In genomic region chr6:125146797-125147196, GRCm38 (mm10) we compare ENCODE assay signal across 8 mouse cellular contexts. TPM values are rescaled to one million over a fixed set of nuclear protein-coding genes. Genes with fewer than 3 reads are reported as not detected.
DNase-seq lines count a peak whose midpoint lies in the region; ATAC-seq lines count a peak whose summit lies in the region.

No protein-coding gene starts in this region.

- H3K36me3 ChIP-seq in heart, embryonic 14.5 days (ENCODE audit: control insufficient read depth, insufficient read depth, low read length) = peaks cover 37% of the 10 kb centered on the region
- H3K36me3 ChIP-seq in limb, embryonic 10.5 days = peaks cover 74% of the 10 kb centered on the region
- H3K36me3 ChIP-seq in midbrain, embryonic 15.5 days (replicated peaks) = peaks cover 15% of the 10 kb centered on the region

- H3K27me3 ChIP-seq in heart, embryonic 14.5 days (ENCODE audit: control insufficient read depth, insufficient read depth, low read length) = no peaks in the 10 kb centered on the region
- H3K27me3 ChIP-seq in limb, embryonic 10.5 days (ENCODE audit: low read depth, poor library complexity, severe bottlenecking) = no peaks in the 10 kb centered on the region
- no peaks in the 10 kb centered on the region for H3K27me3 ChIP-seq in midbrain, embryonic 15.5 days (replicated peaks)

- no peaks in the 10 kb centered on the region for H3K9me3 ChIP-seq in heart, embryonic 14.5 days (ENCODE audit: control insufficient read depth, low read length)
- H3K9me3 ChIP-seq in limb, embryonic 10.5 days (replicated peaks) = no peaks in the 10 kb centered on the region
- H3K9me3 ChIP-seq in midbrain, embryonic 15.5 days = no peaks in the 10 kb centered on the region

- peak overlapping the region; percentile 87 for H3K4me2 ChIP-seq in heart, embryonic 14.5 days (ENCODE audit: low read length)
- peak overlapping the region; percentile 96 for H3K4me2 ChIP-seq in midbrain, embryonic 15.5 days

- H3K9ac ChIP-seq in heart, embryonic 14.5 days (ENCODE audit: low read length) = peak overlapping the region; percentile 70
- 0 out of 2 replicates have a peak overlapping the region, but pooled peaks have one; percentile 32 for H3K9ac ChIP-seq in midbrain, embryonic 15.5 days

- ATAC-seq in heart, embryonic 14.5 days (ENCODE audit: insufficient number of reproducible peaks, insufficient read depth, low FRiP score, low read depth) = no peak
- ATAC-seq in midbrain, embryonic 15.5 days (replicated peaks) = no peak

- H3K4me1 ChIP-seq in heart, embryonic 14.5 days (ENCODE audit: control insufficient read depth in 2 of 2, insufficient read depth in 2 of 2, low read length in 2 of 2) = peaks cover 36 to 52% of the 10 kb centered on the region in 2 experiments
- H3K4me1 ChIP-seq in limb, embryonic 10.5 days = peaks cover 57% of the 10 kb centered on the region
- H3K4me1 ChIP-seq in midbrain, embryonic 15.5 days = peaks cover 48% of the 10 kb centered on the region

- peak overlapping the region; percentile 2 to 6; a peak in 1 of 4 replicates for H3K4me3 ChIP-seq in heart, embryonic 14.5 days (ENCODE audit: control insufficient read depth in 1 of 2, insufficient read depth in 1 of 2, low read depth in 1 of 2, low read length in 2 of 2)
- peak overlapping the region; percentile 81 for H3K4me3 ChIP-seq in limb, embryonic 10.5 days
- H3K4me3 ChIP-seq in midbrain, embryonic 15.5 days = peak overlapping the region; percentile 82

- peak overlapping the region; percentile 17 to 95; a peak in 2 of 4 replicates for H3K27ac ChIP-seq in heart, embryonic 14.5 days (replicated peaks in 1 of 2; ENCODE audit: control insufficient read depth in 1 of 2, insufficient read depth in 1 of 2, low read depth in 2 of 2, low read length in 2 of 2)
- H3K27ac ChIP-seq in limb, embryonic 10.5 days = peak overlapping the region; percentile 47; the same call in 1 of the 2 replicates
- no peak overlapping the region for H3K27ac ChIP-seq in midbrain, embryonic 15.5 days

- peak; percentile 45 for DNase-seq in left cerebral cortex, postnatal 4 days
- no peak for DNase-seq in left cerebral cortex, postnatal 36 days (ENCODE audit: low spot score in 2 of 2)
- peak; percentile 45 to 60 for DNase-seq in cerebellum, postnatal 25 days
- no peak for DNase-seq in limb, embryonic 10.5 days (ENCODE audit: low spot score)
- DNase-seq in thymus, postnatal 10 days (ENCODE audit: low spot score in 2 of 2) = no peak
- no peak for DNase-seq in ovary, postnatal 14 days (ENCODE audit: low spot score)

- WGBS in heart, embryonic 14.5 days = 41% methylated on average over 4 of the region's 4 CpGs
- WGBS in limb, embryonic 10.5 days = 90% methylated on average over 4 of the region's 4 CpGs
- 76% methylated on average over 4 of the region's 4 CpGs for WGBS in midbrain, embryonic 15.5 days

- intact Hi-C loops in left cerebral cortex, postnatal 4 days (cut with DNase I) = loop anchor here (5.0 kb wide), 1 partner anchor 121 kb away; no protein-coding TSS in a partner anchor
- intact Hi-C loops in left cerebral cortex, postnatal 36 days (cut with DNase I) = loop anchor here (2.0 to 5.0 kb wide), 2 partner anchors 14 to 126 kb away; no protein-coding TSS in a partner anchor

RNA-seq across cellular contexts. Expression of gene Iffo1, which starts 1.8 kb away (rescaled TPM):
- total RNA-seq in left cerebral cortex, postnatal 4 days (2021) = 10 to 100 TPM; 27.0 to 28.3 TPM
- 10 to 100 TPM; 63.0 to 67.2 TPM for total RNA-seq in left cerebral cortex, postnatal 36 days (2021)
- polyA plus RNA-seq in heart, embryonic 14.5 days (2014; fragmentation: Nextera tagmentation; extraction: Ambion mirVana) = 8.7 and 9.7 TPM in 2 replicates
- polyA plus RNA-seq in limb, embryonic 10.5 days (2016; fragmentation: Nextera tagmentation; extraction: Ambion mirVana) = 10.9 and 15.5 TPM in 2 replicates
- polyA plus RNA-seq in midbrain, embryonic 15.5 days (2015; fragmentation: Nextera tagmentation; extraction: Ambion mirVana) = 22.0 and 23.3 TPM in 2 replicates

RNA-seq across cellular contexts. Expression of gene Nop2, which starts 15.1 kb away (rescaled TPM):
- total RNA-seq in left cerebral cortex, postnatal 4 days (2021) = 10 to 100 TPM; 43.0 to 44.5 TPM
- 10 to 100 TPM; 26.4 to 26.6 TPM for total RNA-seq in left cerebral cortex, postnatal 36 days (2021)
- 35.3 and 36.6 TPM in 2 replicates for polyA plus RNA-seq in heart, embryonic 14.5 days (2014; fragmentation: Nextera tagmentation; extraction: Ambion mirVana)
- 94.6 and 119 TPM in 2 replicates for polyA plus RNA-seq in limb, embryonic 10.5 days (2016; fragmentation: Nextera tagmentation; extraction: Ambion mirVana)
- 48.4 and 49.1 TPM in 2 replicates for polyA plus RNA-seq in midbrain, embryonic 15.5 days (2015; fragmentation: Nextera tagmentation; extraction: Ambion mirVana)

RNA-seq across cellular contexts. Expression of gene Gapdh, which starts 19.5 kb away (rescaled TPM):
- total RNA-seq in left cerebral cortex, postnatal 4 days (2021) = 1,000 to 10,000 TPM; 1,244 to 1,314 TPM
- 1,000 to 10,000 TPM; 2,336 to 2,609 TPM for total RNA-seq in left cerebral cortex, postnatal 36 days (2021)
- 4,765 and 5,242 TPM in 2 replicates for polyA plus RNA-seq in heart, embryonic 14.5 days (2014; fragmentation: Nextera tagmentation; extraction: Ambion mirVana)
- polyA plus RNA-seq in limb, embryonic 10.5 days (2016; fragmentation: Nextera tagmentation; extraction: Ambion mirVana) = 2,585 and 3,112 TPM in 2 replicates
- polyA plus RNA-seq in midbrain, embryonic 15.5 days (2015; fragmentation: Nextera tagmentation; extraction: Ambion mirVana) = 1,389 and 1,453 TPM in 2 replicates

RNA-seq across cellular contexts. Expression of gene Ncapd2, which starts 44.7 kb away (rescaled TPM):
- total RNA-seq in left cerebral cortex, postnatal 4 days (2021) = 10 to 100 TPM; 44.9 to 51.4 TPM
- total RNA-seq in left cerebral cortex, postnatal 36 days (2021) = 10 to 100 TPM; 24.2 to 30.2 TPM
- 66.0 and 67.5 TPM in 2 replicates for polyA plus RNA-seq in heart, embryonic 14.5 days (2014; fragmentation: Nextera tagmentation; extraction: Ambion mirVana)
- polyA plus RNA-seq in limb, embryonic 10.5 days (2016; fragmentation: Nextera tagmentation; extraction: Ambion mirVana) = 285 and 288 TPM in 2 replicates
- 58.3 and 58.6 TPM in 2 replicates for polyA plus RNA-seq in midbrain, embryonic 15.5 days (2015; fragmentation: Nextera tagmentation; extraction: Ambion mirVana)

RNA-seq across cellular contexts. Expression of gene Mrpl51, which starts 44.8 kb away (rescaled TPM):
- total RNA-seq in left cerebral cortex, postnatal 4 days (2021) = 10 to 100 TPM; 67.7 to 72.7 TPM
- 10 to 100 TPM; 63.3 to 66.1 TPM for total RNA-seq in left cerebral cortex, postnatal 36 days (2021)
- polyA plus RNA-seq in heart, embryonic 14.5 days (2014; fragmentation: Nextera tagmentation; extraction: Ambion mirVana) = 261 and 264 TPM in 2 replicates
- 213 and 231 TPM in 2 replicates for polyA plus RNA-seq in limb, embryonic 10.5 days (2016; fragmentation: Nextera tagmentation; extraction: Ambion mirVana)
- 129 and 131 TPM in 2 replicates for polyA plus RNA-seq in midbrain, embryonic 15.5 days (2015; fragmentation: Nextera tagmentation; extraction: Ambion mirVana)

Comparison
In these comparisons a context has a peak if more than half of its experiments do, and no peak if none do; other contexts are left out.
1. DNase-seq: peak in left cerebral cortex, postnatal 4 days (single experiment) and cerebellum, postnatal 25 days (2 of 2); none in left cerebral cortex, postnatal 36 days (0 of 2), limb, embryonic 10.5 days (single experiment), thymus, postnatal 10 days (0 of 2) and ovary, postnatal 14 days (single experiment).
2. H3K4me3 ChIP-seq: peak in every context shown above with its lines; median percentile 82 in midbrain, embryonic 15.5 days; 81 in limb, embryonic 10.5 days; 4 in heart, embryonic 14.5 days.